Mouse (Mus musculus): ENCODE results near the gene Cct5. TPM values are rescaled to one million over a fixed set of nuclear protein-coding genes. Genes with fewer than 3 reads are reported as not detected.
A peak's percentile ranks its signal among the peaks of the same experiment; 100 is the strongest.

Cct5 gene
- total and polyA plus RNA-seq, 2 experiments from 2014 or later = 279 to 416 TPM

DNA sequence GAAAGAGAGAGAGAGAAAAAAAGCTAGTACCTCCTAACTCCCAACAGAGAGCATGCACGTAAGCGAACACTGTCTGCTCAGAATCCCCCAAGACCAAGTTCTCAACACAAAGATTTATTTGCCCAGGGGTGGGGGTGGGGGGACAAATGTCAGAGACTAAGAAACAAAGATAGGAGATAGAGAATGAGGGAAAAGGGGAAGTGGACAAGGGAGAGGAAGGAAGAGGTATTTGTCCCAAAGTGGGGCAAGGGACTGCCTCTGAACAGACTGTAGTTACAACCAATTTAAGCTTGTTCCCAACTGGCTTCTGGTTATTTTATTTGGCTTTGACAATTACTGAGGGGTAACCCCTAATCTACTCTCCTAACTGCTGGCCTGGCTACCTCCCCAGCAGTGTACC is 46.7 kb downstream of the Cct5 start:
- Histone ChIP-seq H3K27me3 (ENCODE audit: insufficient read depth, low read length) (no peaks in the 10 kb centered on the region), H3K4me2 (ENCODE audit: low read depth, low read length) (no peak overlapping the region), H3K9me3 (ENCODE audit: low read length) (no peaks in the 10 kb centered on the region), H3K9ac (replicated peaks; ENCODE audit: low read length) (no peak overlapping the region), H3K4me3 (ENCODE audit: low read length) (no peak overlapping the region), H3K4me1 (ENCODE audit: insufficient read depth, low read length) (no peaks in the 10 kb centered on the region), H3K36me3 (ENCODE audit: insufficient read depth, low read length) (no peaks in the 10 kb centered on the region), H3K27ac (no peak overlapping the region)
- no peak for TF ChIP-seq CTCF (IDR thresholded peaks at IDR 0.05; ENCODE audit: low read depth)
- WGBS = 84% methylated on average over 2 of the region's 2 CpGs
- ATAC-seq (no peak), DNase-seq (ENCODE audit: low spot score) (no peak)

- H3K36me3 ChIP-seq (ENCODE audit: insufficient read depth, low read length) = no peaks in the 10 kb centered on the region
- H3K4me3 ChIP-seq (ENCODE audit: low read length) = no peak overlapping the region
- DNase-seq (ENCODE audit: low spot score) (no peak), ATAC-seq (no peak)
- H3K27me3 ChIP-seq (ENCODE audit: insufficient read depth, low read length) = no peaks in the 10 kb centered on the region
- H3K4me1 ChIP-seq (ENCODE audit: insufficient read depth, low read length) = no peaks in the 10 kb centered on the region
- H3K27ac ChIP-seq = no peak overlapping the region
- H3K9ac ChIP-seq (replicated peaks; ENCODE audit: low read length) = no peak overlapping the region
- 76% methylated on average over 4 of the region's 4 CpGs for WGBS
- TF ChIP-seq CTCF (IDR thresholded peaks at IDR 0.05; ENCODE audit: low read depth) = no peak
- H3K4me2 ChIP-seq (ENCODE audit: low read depth, low read length) = no peak overlapping the region
- H3K9me3 ChIP-seq (ENCODE audit: low read length) = no peaks in the 10 kb centered on the region
Observed at GRCm38 (mm10) chr15:31550381-31550780, 51.2 kb downstream of the Cct5 start.

- 78% methylated on average over 5 of the region's 5 CpGs for WGBS
- no peak for DNase-seq (ENCODE audit: low spot score)
- Histone ChIP-seq H3K36me3 (ENCODE audit: insufficient read depth, low read length) (no peaks in the 10 kb centered on the region), H3K9me3 (ENCODE audit: low read length) (no peaks in the 10 kb centered on the region), H3K27ac (no peak overlapping the region), H3K9ac (replicated peaks; ENCODE audit: low read length) (no peak overlapping the region), H3K4me3 (ENCODE audit: low read length) (no peak overlapping the region), H3K4me2 (ENCODE audit: low read depth, low read length) (no peak overlapping the region), H3K27me3 (ENCODE audit: insufficient read depth, low read length) (no peaks in the 10 kb centered on the region), H3K4me1 (ENCODE audit: insufficient read depth, low read length) (no peaks in the 10 kb centered on the region; the same call in none of the 2 replicates)
- ATAC-seq = no peak
- no peak for TF ChIP-seq CTCF (IDR thresholded peaks at IDR 0.05; ENCODE audit: low read depth)
Observed at GRCm38 (mm10) chr15:31547421-31547820, 54.2 kb downstream of the Cct5 start.

- WGBS = 79% methylated on average over 6 of the region's 6 CpGs
- Histone ChIP-seq H3K4me2 (ENCODE audit: low read depth, low read length) (no peak overlapping the region), H3K27ac (no peak overlapping the region), H3K9me3 (ENCODE audit: low read length) (no peaks in the 10 kb centered on the region), H3K4me3 (ENCODE audit: low read length) (no peak overlapping the region), H3K9ac (replicated peaks; ENCODE audit: low read length) (no peak overlapping the region), H3K27me3 (ENCODE audit: insufficient read depth, low read length) (no peaks in the 10 kb centered on the region), H3K4me1 (ENCODE audit: insufficient read depth, low read length) (no peaks in the 10 kb centered on the region; the same call in none of the 2 replicates), H3K36me3 (ENCODE audit: insufficient read depth, low read length) (no peaks in the 10 kb centered on the region)
- ATAC-seq (no peak), DNase-seq (ENCODE audit: low spot score) (no peak)
- TF ChIP-seq CTCF (IDR thresholded peaks at IDR 0.05; ENCODE audit: low read depth) = no peak
Observed at GRCm38 (mm10) chr15:31546291-31546690, 55.3 kb downstream of the Cct5 start.

DNA sequence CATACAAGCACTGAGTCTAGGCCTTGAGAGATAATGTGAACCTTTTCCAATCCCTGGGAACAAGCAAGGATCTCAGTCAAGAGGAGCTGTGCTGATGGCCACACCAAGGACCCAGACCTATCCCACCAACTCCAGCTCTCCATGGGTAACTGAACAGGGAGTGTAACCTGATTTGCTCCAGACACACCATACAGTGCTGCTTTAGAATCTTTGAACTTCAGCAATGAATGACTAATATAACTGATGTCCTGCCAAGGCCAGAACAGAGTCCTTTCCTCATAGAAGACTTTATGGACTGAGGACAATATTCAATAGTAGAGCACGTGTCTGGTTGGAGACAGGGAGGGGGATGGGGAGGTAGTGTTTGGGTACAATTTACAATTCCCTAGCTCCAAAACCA is 56.5 kb downstream of the Cct5 start:
- TF ChIP-seq CTCF (IDR thresholded peaks at IDR 0.05; ENCODE audit: low read depth) = no peak
- Histone ChIP-seq H3K9me3 (ENCODE audit: low read length) (no peaks in the 10 kb centered on the region), H3K4me2 (ENCODE audit: low read depth, low read length) (no peak overlapping the region), H3K27ac (no peak overlapping the region), H3K9ac (replicated peaks; ENCODE audit: low read length) (no peak overlapping the region), H3K27me3 (ENCODE audit: insufficient read depth, low read length) (no peaks in the 10 kb centered on the region), H3K4me3 (ENCODE audit: low read length) (no peak overlapping the region), H3K36me3 (ENCODE audit: insufficient read depth, low read length) (no peaks in the 10 kb centered on the region), H3K4me1 (ENCODE audit: insufficient read depth, low read length) (no peaks in the 10 kb centered on the region; the same call in none of the 2 replicates)
- DNase-seq (ENCODE audit: low spot score) (no peak), ATAC-seq (no peak)
- WGBS = 63% methylated on average over 1 of the region's 1 CpGs

DNA sequence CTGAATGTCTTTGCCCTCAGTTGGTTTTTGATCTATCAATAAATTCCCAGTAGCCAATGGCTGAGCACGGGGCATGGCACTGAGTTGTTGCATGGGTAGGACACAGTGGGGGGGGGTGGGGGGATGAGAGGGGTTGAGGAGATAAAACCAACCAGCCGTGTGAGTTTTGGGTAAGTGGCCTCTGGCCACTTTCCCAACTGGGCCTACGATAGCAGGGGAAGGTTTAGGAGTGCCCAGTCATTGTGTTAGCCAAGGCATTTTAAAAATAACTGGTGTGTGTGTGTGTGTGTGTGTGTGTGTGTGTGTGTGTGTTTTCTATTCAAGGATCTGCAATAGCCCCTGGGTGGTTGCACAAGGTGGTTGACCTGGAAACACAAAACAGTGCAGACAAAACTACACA is 58.4 kb downstream of the Cct5 start:
- no peak overlapping the region for H3K4me2 ChIP-seq (ENCODE audit: low read depth, low read length)
- ATAC-seq (no peak), DNase-seq (ENCODE audit: low spot score) (no peak)
- no peaks in the 10 kb centered on the region; the same call in none of the 2 replicates for H3K4me1 ChIP-seq (ENCODE audit: insufficient read depth, low read length)
- no peak for TF ChIP-seq CTCF (IDR thresholded peaks at IDR 0.05; ENCODE audit: low read depth)
- no peak overlapping the region for H3K4me3 ChIP-seq (ENCODE audit: low read length)
- no peaks in the 10 kb centered on the region for H3K27me3 ChIP-seq (ENCODE audit: insufficient read depth, low read length)
- H3K36me3 ChIP-seq (ENCODE audit: insufficient read depth, low read length) = no peaks in the 10 kb centered on the region
- no peak overlapping the region for H3K27ac ChIP-seq
- H3K9ac ChIP-seq (replicated peaks; ENCODE audit: low read length) = no peak overlapping the region
- 13% methylated on average over 3 of the region's 3 CpGs for WGBS
- H3K9me3 ChIP-seq (ENCODE audit: low read length) = no peaks in the 10 kb centered on the region

DNA sequence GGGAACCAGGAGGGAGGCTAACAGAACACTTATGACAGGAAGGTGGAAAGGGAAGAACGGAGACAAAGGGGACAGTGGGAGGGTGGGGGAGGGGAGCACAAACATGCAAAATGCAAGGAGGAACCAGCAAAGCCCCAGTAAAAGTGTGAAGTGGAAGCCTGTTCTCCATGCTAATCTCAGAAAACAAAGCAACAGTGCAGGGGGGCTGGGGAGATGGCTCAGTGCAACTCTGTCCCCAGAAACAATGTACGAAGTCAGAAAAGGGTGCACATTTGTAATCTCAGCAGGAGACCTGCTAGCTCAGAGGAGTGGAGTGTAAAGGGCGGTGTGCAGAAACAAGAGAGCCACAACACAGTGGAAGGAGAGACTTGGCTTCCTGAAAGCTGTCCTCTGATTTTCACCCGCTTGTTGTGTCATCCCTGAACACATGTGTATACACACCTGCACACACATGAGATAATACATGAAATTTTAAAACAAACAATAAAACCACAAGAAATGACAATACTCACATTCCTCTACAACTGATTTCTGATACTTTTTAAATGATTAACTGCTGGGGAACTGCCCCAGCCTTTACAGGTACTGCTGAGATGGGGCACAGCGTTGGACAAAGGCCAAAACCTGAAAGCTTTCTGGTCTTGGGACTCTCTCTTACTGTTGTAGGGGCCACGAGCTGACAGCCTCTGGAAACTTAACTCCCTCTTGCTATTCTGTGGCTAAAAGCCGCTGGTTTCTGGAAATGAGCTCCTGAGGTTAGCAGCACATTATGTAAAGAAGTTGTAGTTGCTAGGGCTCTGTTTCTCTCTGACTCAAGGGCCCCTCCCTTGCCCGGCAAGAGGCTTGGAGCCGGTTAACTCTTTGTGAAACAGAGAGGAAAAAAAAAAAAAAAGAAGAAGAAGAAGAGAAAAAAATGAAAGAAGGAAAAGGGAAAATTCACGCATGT is 59.3 kb downstream of the Cct5 start:
- ATAC-seq (no peak), DNase-seq (ENCODE audit: low spot score) (peak; percentile 11)
- no peak for TF ChIP-seq CTCF (IDR thresholded peaks at IDR 0.05; ENCODE audit: low read depth)
- Histone ChIP-seq H3K4me3 (ENCODE audit: low read length) (no peak overlapping the region), H3K27me3 (ENCODE audit: insufficient read depth, low read length) (no peaks in the 10 kb centered on the region), H3K36me3 (ENCODE audit: insufficient read depth, low read length) (no peaks in the 10 kb centered on the region), H3K9ac (replicated peaks; ENCODE audit: low read length) (no peak overlapping the region), H3K4me1 (ENCODE audit: insufficient read depth, low read length) (no peaks in the 10 kb centered on the region; the same call in none of the 2 replicates), H3K27ac (peak overlapping the region; percentile 15; the same call in 1 of the 2 replicates), H3K9me3 (ENCODE audit: low read length) (no peaks in the 10 kb centered on the region), H3K4me2 (ENCODE audit: low read depth, low read length) (no peak overlapping the region)
- WGBS = 8% methylated on average over 10 of the region's 10 CpGs

Other genes starting within 250 kb of the Cct5 start
- gene Ankrd33b, start 234.1 kb downstream of the Cct5 start, total RNA-seq (2014; rRNA removed) = 1.6 and 3.3 TPM in 2 replicates
- gene Ankrd33b, start 234.1 kb downstream of the Cct5 start, polyA plus RNA-seq (2015; fragmentation: Nextera tagmentation; extraction: Ambion mirVana) = 1.2 and 1.6 TPM in 2 replicates
- 0.68 and 0.73 TPM in 2 replicates for gene Ropn1l, start 148.1 kb downstream of the Cct5 start, total RNA-seq (2014; rRNA removed)
- 3.4 and 3.7 TPM in 2 replicates for gene Ropn1l, start 148.1 kb downstream of the Cct5 start, polyA plus RNA-seq (2015; fragmentation: Nextera tagmentation; extraction: Ambion mirVana)
- 154 and 169 TPM in 2 replicates for gene March6, start 70.8 kb downstream of the Cct5 start, total RNA-seq (2014; rRNA removed)
- 55.3 and 57.4 TPM in 2 replicates for gene March6, start 70.8 kb downstream of the Cct5 start, polyA plus RNA-seq (2015; fragmentation: Nextera tagmentation; extraction: Ambion mirVana)
- gene Cmbl, start 36.4 kb downstream of the Cct5 start, total RNA-seq (2014; rRNA removed) = 15.2 and 21.2 TPM in 2 replicates
- gene Cmbl, start 36.4 kb downstream of the Cct5 start, polyA plus RNA-seq (2015; fragmentation: Nextera tagmentation; extraction: Ambion mirVana) = 22.7 and 24.9 TPM in 2 replicates
- gene Fam173b, start within 50 bp of the Cct5 start, total RNA-seq (2014; rRNA removed) = 7.4 and 12.5 TPM in 2 replicates
- gene Fam173b, start within 50 bp of the Cct5 start, polyA plus RNA-seq (2015; fragmentation: Nextera tagmentation; extraction: Ambion mirVana) = 8.2 and 8.9 TPM in 2 replicates

All from hindbrain, postnatal 0 days (tissue).